Mouse (Mus musculus): ENCODE measurements around the gene Pdcd1lg2. TPM values are rescaled to one million over a fixed set of nuclear protein-coding genes. Genes with fewer than 3 reads are reported as not detected.

Gene Pdcd1lg2
- polyA plus RNA-seq (2016; fragmentation: Nextera tagmentation; extraction: Ambion mirVana): 0.14 TPM in 1 of 2 replicates, not detected in the other

GRCm38 (mm10) chr19:29410619-29411018 is at the start of gene Pdcd1lg2:
TSS of gene Pdcd1lg2 (plus strand) at chr19:29410919.
- no peaks in the 10 kb centered on the region for H3K36me3 ChIP-seq (replicated peaks)
- no peaks in the 10 kb centered on the region for H3K9me3 ChIP-seq
- H3K27me3 ChIP-seq: no peaks in the 10 kb centered on the region
- no peak within 1 kb of the TSS for H3K9ac ChIP-seq
- H3K27ac ChIP-seq: no peak within 1 kb of the TSS
- no peaks in the 10 kb centered on the region for H3K4me1 ChIP-seq
- H3K4me2 ChIP-seq: no peak within 1 kb of the TSS
- WGBS: 87% methylated on average over 4 of the region's 4 CpGs
- ATAC-seq (ENCODE audit: low FRiP score): no peak
- no peak within 1 kb of the TSS for H3K4me3 ChIP-seq (replicated peaks)

GRCm38 (mm10) chr19:29361468-29362130 is 49.1 kb upstream of the Pdcd1lg2 start:
- H3K9ac ChIP-seq: peak overlapping the region; percentile 66
- peaks cover 20% of the 10 kb centered on the region for H3K4me1 ChIP-seq
- peak overlapping the region; percentile 61; the same call in 1 of the 2 replicates for H3K27ac ChIP-seq
- H3K27me3 ChIP-seq: no peaks in the 10 kb centered on the region
- WGBS: 3% methylated on average over 33 of the region's 33 CpGs
- peak; percentile 100 for ATAC-seq (ENCODE audit: low FRiP score)
- H3K4me2 ChIP-seq: peak overlapping the region; percentile 77
- peak overlapping the region; percentile 61 for H3K4me3 ChIP-seq (replicated peaks)
- H3K9me3 ChIP-seq: no peaks in the 10 kb centered on the region
- H3K36me3 ChIP-seq (replicated peaks): peaks cover 4% of the 10 kb centered on the region; the same call in 1 of the 2 replicates

GRCm38 (mm10) chr19:29362173-29362930 is 48.4 kb upstream of the Pdcd1lg2 start:
- Histone ChIP-seq H3K9ac (peak overlapping the region; percentile 66), H3K4me1 (peaks cover 27% of the 10 kb centered on the region), H3K4me2 (peak overlapping the region; percentile 77), H3K9me3 (no peaks in the 10 kb centered on the region), H3K4me3 (replicated peaks) (peak overlapping the region; percentile 61), H3K27ac (0 out of 2 replicates have a peak overlapping the region, but pooled peaks have one; percentile 19), H3K36me3 (replicated peaks) (peaks cover 2% of the 10 kb centered on the region; the same call in 1 of the 2 replicates), H3K27me3 (no peaks in the 10 kb centered on the region)
- WGBS: 49% methylated on average over 13 of the region's 13 CpGs
- ATAC-seq (ENCODE audit: low FRiP score): peak; percentile 28

- WGBS: 94% methylated on average over 7 of the region's 7 CpGs
- ATAC-seq (ENCODE audit: low FRiP score): no peak
- Histone ChIP-seq H3K4me2 (no peak overlapping the region), H3K4me1 (peaks cover 30% of the 10 kb centered on the region), H3K9me3 (no peaks in the 10 kb centered on the region), H3K9ac (no peak overlapping the region), H3K27ac (no peak overlapping the region), H3K4me3 (replicated peaks) (no peak overlapping the region), H3K27me3 (no peaks in the 10 kb centered on the region), H3K36me3 (replicated peaks) (no peaks in the 10 kb centered on the region; the same call in 1 of the 2 replicates)
Measured at GRCm38 (mm10) chr19:29363557-29363956, 47.2 kb upstream of the Pdcd1lg2 start.

GRCm38 (mm10) chr19:29364076-29364475 is 46.6 kb upstream of the Pdcd1lg2 start:
- Histone ChIP-seq H3K27me3 (no peaks in the 10 kb centered on the region), H3K4me1 (peaks cover 30% of the 10 kb centered on the region), H3K9ac (no peak overlapping the region), H3K4me2 (no peak overlapping the region), H3K9me3 (no peaks in the 10 kb centered on the region), H3K27ac (no peak overlapping the region), H3K36me3 (replicated peaks) (no peaks in the 10 kb centered on the region), H3K4me3 (replicated peaks) (no peak overlapping the region)
- ATAC-seq (ENCODE audit: low FRiP score): no peak
- 77% methylated on average over 5 of the region's 5 CpGs for WGBS

GRCm38 (mm10) chr19:29365105-29365504 is 45.6 kb upstream of the Pdcd1lg2 start:
- no peaks in the 10 kb centered on the region for H3K27me3 ChIP-seq
- H3K27ac ChIP-seq: no peak overlapping the region
- WGBS: 27% methylated on average over 3 of the region's 3 CpGs
- ATAC-seq (ENCODE audit: low FRiP score): no peak
- H3K36me3 ChIP-seq (replicated peaks): no peaks in the 10 kb centered on the region
- H3K9me3 ChIP-seq: no peaks in the 10 kb centered on the region
- no peak overlapping the region for H3K4me2 ChIP-seq
- peaks cover 30% of the 10 kb centered on the region for H3K4me1 ChIP-seq
- H3K9ac ChIP-seq: no peak overlapping the region
- H3K4me3 ChIP-seq (replicated peaks): no peak overlapping the region

- H3K9ac ChIP-seq: peak overlapping the region; percentile 50; the same call in 1 of the 2 replicates
- H3K4me1 ChIP-seq: peaks cover 20% of the 10 kb centered on the region
- WGBS: 55% methylated on average over 20 of the region's 20 CpGs
Measured at GRCm38 (mm10) chr19:29366226-29366968, 44.3 kb upstream of the Pdcd1lg2 start.

GRCm38 (mm10) chr19:29366969-29367622 is 43.6 kb upstream of the Pdcd1lg2 start, which contains the start of the genes Plgrkt and Cd274:
TSS of gene Plgrkt (minus strand) at chr19:29367390.
TSS of gene Cd274 (plus strand) at chr19:29367455.
- Histone ChIP-seq H3K4me2 (peak within 1 kb of the TSS; percentile 68), H3K36me3 (replicated peaks) (no peaks in the 10 kb centered on the region), H3K4me1 (peaks cover 18% of the 10 kb centered on the region; the same call in 1 of the 2 replicates), H3K9ac (peak within 1 kb of the TSS; percentile 50), H3K27ac (no peak within 1 kb of the TSS), H3K9me3 (no peaks in the 10 kb centered on the region), H3K27me3 (no peaks in the 10 kb centered on the region), H3K4me3 (replicated peaks) (peak within 1 kb of the TSS; percentile 44)
- ATAC-seq (ENCODE audit: low FRiP score): peak; percentile 69; the same call in 1 of the 2 replicates
- 4% methylated on average over 26 of the region's 26 CpGs for WGBS

More at GRCm38 (mm10) chr19:29366226-29366968, 44.3 kb upstream of the Pdcd1lg2 start:
- H3K4me2 ChIP-seq: peak overlapping the region; percentile 68
- H3K27me3 ChIP-seq: no peaks in the 10 kb centered on the region
- peak overlapping the region; percentile 44 for H3K4me3 ChIP-seq (replicated peaks)
- ATAC-seq (ENCODE audit: low FRiP score): no peak
- H3K27ac ChIP-seq: no peak overlapping the region
- no peaks in the 10 kb centered on the region for H3K9me3 ChIP-seq
- H3K36me3 ChIP-seq (replicated peaks): no peaks in the 10 kb centered on the region

GRCm38 (mm10) chr19:29368041-29368440 is 42.7 kb upstream of the Pdcd1lg2 start:
- no peaks in the 10 kb centered on the region for H3K9me3 ChIP-seq
- WGBS: 94% methylated on average over 2 of the region's 2 CpGs
- H3K4me1 ChIP-seq: peaks cover 13% of the 10 kb centered on the region; the same call in 1 of the 2 replicates
- no peaks in the 10 kb centered on the region for H3K36me3 ChIP-seq (replicated peaks)
- H3K4me2 ChIP-seq: no peak overlapping the region
- H3K4me3 ChIP-seq (replicated peaks): no peak overlapping the region
- ATAC-seq (ENCODE audit: low FRiP score): no peak
- no peak overlapping the region for H3K9ac ChIP-seq
- H3K27me3 ChIP-seq: no peaks in the 10 kb centered on the region
- no peak overlapping the region for H3K27ac ChIP-seq

- Histone ChIP-seq H3K4me1 (peaks cover 13% of the 10 kb centered on the region; the same call in 1 of the 2 replicates), H3K4me3 (replicated peaks) (no peak overlapping the region), H3K4me2 (no peak overlapping the region), H3K36me3 (replicated peaks) (no peaks in the 10 kb centered on the region), H3K9me3 (no peaks in the 10 kb centered on the region), H3K27me3 (no peaks in the 10 kb centered on the region), H3K9ac (no peak overlapping the region), H3K27ac (no peak overlapping the region)
- WGBS: 81% methylated on average over 3 of the region's 3 CpGs
- no peak for ATAC-seq (ENCODE audit: low FRiP score)
Measured at GRCm38 (mm10) chr19:29368671-29369309, 41.9 kb upstream of the Pdcd1lg2 start.

- WGBS: 78% methylated on average over 12 of the region's 12 CpGs
Measured at GRCm38 (mm10) chr19:29370112-29370511, 40.6 kb upstream of the Pdcd1lg2 start.

More at GRCm38 (mm10) chr19:29370112-29370511, 40.6 kb upstream of the Pdcd1lg2 start:
- Histone ChIP-seq H3K27ac (no peak overlapping the region), H3K27me3 (no peaks in the 10 kb centered on the region), H3K4me3 (replicated peaks) (no peak overlapping the region), H3K9ac (no peak overlapping the region), H3K4me1 (peaks cover 13% of the 10 kb centered on the region; the same call in 1 of the 2 replicates), H3K9me3 (no peaks in the 10 kb centered on the region), H3K4me2 (no peak overlapping the region), H3K36me3 (replicated peaks) (no peaks in the 10 kb centered on the region)
- ATAC-seq (ENCODE audit: low FRiP score): no peak
